Mouse (Mus musculus): ENCODE results near the gene Capn11.

GRCm38 (mm10) chr17:45598376-45598775 is 60.7 kb downstream of the Capn11 start:
- TF ChIP-seq CTCF (IDR thresholded peaks at IDR 0.05; ENCODE audit: insufficient read depth, low read depth, low read length) (no peak), POLR2A (IDR thresholded peaks at IDR 0.05; ENCODE audit: insufficient read depth, low read depth, low read length) (no peak)

Data from olfactory bulb, adult 2 months (tissue).